In genomic region chr14:118236886-118237289, GRCm38 (mm10) we compare ENCODE assay signal across 9 mouse cellular contexts. TPM values are rescaled to one million over a fixed set of nuclear protein-coding genes. Genes with fewer than 3 reads are reported as not detected.
DNase-seq lines count a peak whose midpoint lies in the region; ATAC-seq and TF ChIP-seq lines count a peak whose summit lies in the region.
"Had no signal": no experiment of that assay in that cellular context is flagged by ENCODE, and none has a peak within 500 bp of the region (broad histone marks: within the 10 kb centered on the region; RNA-seq: fewer than 3 reads in every experiment).

Gene Sox21, minus strand, starts transcription at chr14:118237030.

- intact Hi-C loops in gastrocnemius, adult 2 months (cut with DNase I): no loop called here
- intact Hi-C loops in gastrocnemius, postnatal 36 days (cut with DNase I): no loop called here

- H3K9ac ChIP-seq in forebrain, embryonic 15.5 days (replicated peaks): peak within 1 kb of the TSS; percentile 59
- H3K9ac ChIP-seq in intestine, embryonic 14.5 days (ENCODE audit: low read length): peak within 1 kb of the TSS; percentile 16; the same call in 1 of the 2 replicates
- peak within 1 kb of the TSS; percentile 40 for H3K9ac ChIP-seq in limb, embryonic 14.5 days (ENCODE audit: low read depth, low read length, severe bottlenecking)
- peak within 1 kb of the TSS; percentile 45 for H3K9ac ChIP-seq in midbrain, embryonic 15.5 days

- H3K27ac ChIP-seq in gastrocnemius, adult 2 months: no peak within 1 kb of the TSS
- H3K27ac ChIP-seq in forebrain, embryonic 15.5 days (replicated peaks): peak within 1 kb of the TSS; percentile 84
- no peak within 1 kb of the TSS for H3K27ac ChIP-seq in intestine, embryonic 14.5 days (ENCODE audit: low read depth)
- no peak within 1 kb of the TSS for H3K27ac ChIP-seq in limb, embryonic 14.5 days (replicated peaks; ENCODE audit: low read depth, low read length)
- peak within 1 kb of the TSS; percentile 85 for H3K27ac ChIP-seq in midbrain, embryonic 15.5 days

- peak within 1 kb of the TSS; percentile 96 for H3K4me2 ChIP-seq in forebrain, embryonic 15.5 days (replicated peaks)
- H3K4me2 ChIP-seq in intestine, embryonic 14.5 days (ENCODE audit: low read length): peak within 1 kb of the TSS; percentile 84
- H3K4me2 ChIP-seq in limb, embryonic 14.5 days (replicated peaks; ENCODE audit: low read depth, low read length, severe bottlenecking): peak within 1 kb of the TSS; percentile 92
- H3K4me2 ChIP-seq in midbrain, embryonic 15.5 days: peak within 1 kb of the TSS; percentile 74

- H3K9me3 ChIP-seq in forebrain, embryonic 15.5 days: no peaks in the 10 kb centered on the region
- H3K9me3 ChIP-seq in intestine, embryonic 14.5 days (ENCODE audit: control insufficient read depth, low read length): no peaks in the 10 kb centered on the region
- H3K9me3 ChIP-seq in limb, embryonic 14.5 days (ENCODE audit: control insufficient read depth, low read length): no peaks in the 10 kb centered on the region
- H3K9me3 ChIP-seq in midbrain, embryonic 15.5 days: no peaks in the 10 kb centered on the region

- H3K4me3 ChIP-seq in gastrocnemius, adult 2 months: peak within 1 kb of the TSS; percentile 73
- H3K4me3 ChIP-seq in forebrain, embryonic 15.5 days: peak within 1 kb of the TSS; percentile 70
- H3K4me3 ChIP-seq in intestine, embryonic 14.5 days (ENCODE audit: low read depth, low read length): peak within 1 kb of the TSS; percentile 43
- peak within 1 kb of the TSS; percentile 46 for H3K4me3 ChIP-seq in limb, embryonic 14.5 days (replicated peaks; ENCODE audit: low read length)
- peak within 1 kb of the TSS; percentile 49 for H3K4me3 ChIP-seq in midbrain, embryonic 15.5 days

- H3K27me3 ChIP-seq in forebrain, embryonic 15.5 days: peaks cover 13% of the 10 kb centered on the region; the same call in 1 of the 2 replicates
- peaks cover 87% of the 10 kb centered on the region for H3K27me3 ChIP-seq in intestine, embryonic 14.5 days (replicated peaks; ENCODE audit: control insufficient read depth, insufficient read depth, low read length)
- peaks cover 76% of the 10 kb centered on the region for H3K27me3 ChIP-seq in limb, embryonic 14.5 days (ENCODE audit: control insufficient read depth, insufficient read depth, low read length)
- peaks cover 23% of the 10 kb centered on the region for H3K27me3 ChIP-seq in midbrain, embryonic 15.5 days (replicated peaks)

- peaks cover 39% of the 10 kb centered on the region for H3K4me1 ChIP-seq in forebrain, embryonic 15.5 days
- H3K4me1 ChIP-seq in intestine, embryonic 14.5 days (replicated peaks; ENCODE audit: control insufficient read depth, insufficient read depth, low read length): peaks cover 6% of the 10 kb centered on the region
- peaks cover 18% of the 10 kb centered on the region; the same call in 1 of the 2 replicates for H3K4me1 ChIP-seq in limb, embryonic 14.5 days (ENCODE audit: control insufficient read depth, insufficient read depth, low read length)
- peaks cover 35% of the 10 kb centered on the region for H3K4me1 ChIP-seq in midbrain, embryonic 15.5 days

- no peak for TF ChIP-seq CTCF in gastrocnemius, adult 2 months (IDR thresholded peaks at IDR 0.05)

- H3K36me3 ChIP-seq in forebrain, embryonic 15.5 days: no peaks in the 10 kb centered on the region
- H3K36me3 ChIP-seq in intestine, embryonic 14.5 days (ENCODE audit: control insufficient read depth, insufficient read depth, low read length): no peaks in the 10 kb centered on the region
- H3K36me3 ChIP-seq in limb, embryonic 14.5 days (ENCODE audit: control insufficient read depth, insufficient read depth, low read length): no peaks in the 10 kb centered on the region
- no peaks in the 10 kb centered on the region for H3K36me3 ChIP-seq in midbrain, embryonic 15.5 days (replicated peaks)

- TF ChIP-seq POLR2A in limb, embryonic 14.5 days (IDR thresholded peaks at IDR 0.05; ENCODE audit: borderline replicate concordance, extremely low read depth, insufficient read depth, insufficient read length): no peak

- ATAC-seq in forebrain, embryonic 15.5 days (replicated peaks): peak; percentile 77
- ATAC-seq in intestine, embryonic 14.5 days (replicated peaks; ENCODE audit: low FRiP score, low TSS enrichment, low read depth): peak; percentile 80
- peak; percentile 54 for ATAC-seq in limb, embryonic 14.5 days (ENCODE audit: low FRiP score, low read depth)
- peak; percentile 88 for ATAC-seq in midbrain, embryonic 15.5 days (replicated peaks)

- WGBS in forebrain, embryonic 15.5 days: 0% methylated on average over 31 of the region's 34 CpGs
- WGBS in intestine, embryonic 14.5 days: under 1% methylated on average over 34 of the region's 34 CpGs
- 0% methylated on average over 23 of the region's 34 CpGs for WGBS in limb, embryonic 14.5 days
- WGBS in midbrain, embryonic 15.5 days: under 1% methylated on average over 34 of the region's 34 CpGs

- DNase-seq in gastrocnemius, adult 2 months: no peak
- no peak for DNase-seq in gastrocnemius, postnatal 36 days
- peak; percentile 63 for DNase-seq in WW6 (ENCODE audit: low read depth, low spot score)
- DNase-seq in intestine, embryonic 14.5 days (ENCODE audit: low spot score): no peak
- peak; percentile 21 for DNase-seq in limb, embryonic 14.5 days (ENCODE audit: low spot score)
- peak; percentile 77 for DNase-seq in yolk sac, embryonic 10.5 days (ENCODE audit: low spot score)

RNA-seq across cellular contexts. Expression of gene Sox21, which starts in this region (rescaled TPM):
- total RNA-seq in gastrocnemius, adult 2 months (2021): not detected
- total RNA-seq in gastrocnemius, postnatal 36 days (2021): not detected
- 8.0 and 8.8 TPM in 2 replicates for polyA plus RNA-seq in forebrain, embryonic 15.5 days (2015; fragmentation: Nextera tagmentation; extraction: Ambion mirVana)
- polyA plus RNA-seq in intestine, embryonic 14.5 days (2014; fragmentation: Nextera tagmentation; extraction: Ambion mirVana): not detected in 2 replicates
- 0.85 and 0.98 TPM in 2 replicates for polyA plus RNA-seq in limb, embryonic 14.5 days (2012; rRNA removed)
- 0.65 and 0.84 TPM in 2 replicates for polyA plus RNA-seq in limb, embryonic 14.5 days (2014; fragmentation: Nextera tagmentation; extraction: Ambion mirVana)
- 9.8 and 11.6 TPM in 2 replicates for polyA plus RNA-seq in midbrain, embryonic 15.5 days (2015; fragmentation: Nextera tagmentation; extraction: Ambion mirVana)
- total RNA-seq: MEL had no signal

Comparison
In these comparisons a context has a peak if more than half of its experiments do, and no peak if none do; other contexts are left out.
1. Peak in ATAC-seq, H3K4me3 ChIP-seq, H3K9ac ChIP-seq and H3K4me2 ChIP-seq in intestine, embryonic 14.5 days; RNA of the gene not detected or under 1 TPM.
2. Peak in DNase-seq, ATAC-seq, H3K4me3 ChIP-seq, H3K9ac ChIP-seq and H3K4me2 ChIP-seq in limb, embryonic 14.5 days; RNA of the gene not detected or under 1 TPM.
3. DNase-seq: peak in WW6 (single experiment) and yolk sac, embryonic 10.5 days (single experiment); none in gastrocnemius, adult 2 months (single experiment), gastrocnemius, postnatal 36 days (0 of 2) and intestine, embryonic 14.5 days (single experiment).
4. H3K27ac ChIP-seq: peak in forebrain, embryonic 15.5 days (single experiment) and midbrain, embryonic 15.5 days (single experiment); none in gastrocnemius, adult 2 months (single experiment), intestine, embryonic 14.5 days (single experiment) and limb, embryonic 14.5 days (single experiment).
5. Peak in every context shown above with its lines, with median percentiles within 50 percentile points of each other: H3K4me3 ChIP-seq, ATAC-seq, H3K4me2 ChIP-seq and H3K9ac ChIP-seq.